Mouse (Mus musculus) cerebellum, adult 8-10 months (tissue): ENCODE measurements around the gene Gpr21.
"Not testable (repeated sequence)": the region's sequence is repeated elsewhere in the genome, so short reads cannot be mapped to it uniquely, and the experiment has no call there.

Source experiments
- DNase-seq: peaks from one replicate; pipeline ENCODE4 v3.0.0; 2022

Gpr21 gene

DNA sequence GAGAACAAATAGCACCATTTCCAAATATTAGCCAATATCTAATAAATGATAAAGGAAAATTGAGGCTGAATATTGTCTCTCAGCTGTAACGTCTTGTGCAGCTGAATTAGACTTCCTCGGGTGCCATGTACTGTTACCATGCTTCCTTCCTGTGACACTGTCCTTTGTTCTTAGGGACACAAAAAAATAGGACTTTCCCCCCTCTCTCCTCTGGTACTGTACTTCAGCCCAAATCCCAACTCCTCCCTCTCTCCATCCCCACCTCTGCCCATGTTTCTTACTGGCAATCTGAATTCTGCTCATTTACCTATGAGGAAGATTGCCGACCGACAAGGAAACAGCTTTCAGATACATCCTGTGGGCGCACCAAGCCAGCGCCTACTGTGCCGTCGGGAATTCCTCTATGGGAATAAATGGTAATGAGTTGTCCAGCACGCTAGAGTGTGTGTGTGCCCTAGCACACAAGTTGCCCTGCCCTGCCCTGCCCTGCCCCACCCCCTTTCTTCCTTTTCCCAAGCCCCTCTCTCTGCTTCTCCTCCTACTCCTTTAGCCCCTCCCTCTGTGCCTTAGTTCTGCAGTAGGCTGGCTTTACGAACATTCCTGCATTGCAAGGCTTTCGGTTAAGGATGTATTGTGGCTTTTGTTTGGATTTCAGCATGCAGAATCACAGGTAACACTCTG lies at the start of gene Gpr21:
Gene Gpr21, plus strand, starts transcription at position 303 of the 681 bp plus-strand sequence.
- DNase-seq = no peak

DNA sequence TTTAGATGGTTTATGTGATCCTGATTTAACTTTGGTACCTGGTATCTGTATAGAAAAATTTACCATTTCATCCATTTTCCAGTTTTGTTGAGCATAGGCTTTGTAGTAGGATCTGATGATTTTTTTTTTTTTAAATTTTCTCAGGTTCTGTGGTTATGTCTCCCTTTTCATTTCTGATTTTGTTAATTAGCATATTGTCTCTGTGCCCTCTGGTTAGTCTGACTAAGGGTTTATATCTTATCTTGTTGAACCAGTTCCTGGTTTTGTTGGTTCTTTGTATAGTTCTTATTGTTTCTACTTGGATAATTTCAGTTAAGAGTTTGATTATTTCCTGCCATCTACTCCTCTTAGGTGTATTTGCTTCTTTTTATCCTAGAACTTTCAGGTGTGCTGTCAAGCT lies 36.6 kb upstream of the Gpr21 start:
- no peak for DNase-seq

DNA sequence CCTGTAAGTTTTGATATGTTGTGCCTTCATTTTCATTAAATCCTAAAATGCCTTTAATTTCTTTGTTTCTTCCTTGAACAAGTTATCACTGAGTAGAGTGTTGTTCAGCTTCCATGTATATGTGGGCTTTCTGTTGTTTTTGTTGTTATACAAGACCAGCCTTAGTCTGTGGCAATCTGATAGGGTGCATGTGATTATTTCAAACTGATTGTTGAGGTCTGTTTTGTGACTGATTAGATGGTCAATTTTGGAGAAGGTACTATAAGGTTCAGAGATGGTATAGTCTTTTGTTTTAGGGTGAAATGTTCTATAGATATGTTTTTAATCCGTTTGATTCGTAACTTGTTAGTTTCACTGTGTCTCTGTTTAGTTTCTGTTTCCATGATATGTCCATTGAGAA lies 36.1 kb upstream of the Gpr21 start:
- DNase-seq = no peak

DNA sequence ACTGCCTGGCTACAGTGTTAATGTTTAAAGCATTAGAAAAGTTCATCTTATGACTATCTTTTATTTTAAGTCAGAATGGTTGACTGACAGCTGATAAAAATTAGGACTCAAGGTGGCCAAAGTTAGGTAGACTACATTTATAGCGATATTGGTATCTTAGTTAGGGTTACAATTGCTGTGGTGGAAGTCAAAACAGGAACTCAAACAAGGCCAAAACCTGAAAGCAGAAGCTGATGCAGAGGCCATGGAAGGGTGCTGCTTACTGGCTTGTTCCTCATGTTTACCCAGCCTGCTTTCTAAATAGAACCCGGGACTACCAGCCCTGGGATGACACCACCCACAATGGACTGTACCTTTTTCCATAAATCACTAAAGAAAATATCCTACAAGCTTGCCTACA lies 32.0 kb upstream of the Gpr21 start:
- DNase-seq = no peak

DNA sequence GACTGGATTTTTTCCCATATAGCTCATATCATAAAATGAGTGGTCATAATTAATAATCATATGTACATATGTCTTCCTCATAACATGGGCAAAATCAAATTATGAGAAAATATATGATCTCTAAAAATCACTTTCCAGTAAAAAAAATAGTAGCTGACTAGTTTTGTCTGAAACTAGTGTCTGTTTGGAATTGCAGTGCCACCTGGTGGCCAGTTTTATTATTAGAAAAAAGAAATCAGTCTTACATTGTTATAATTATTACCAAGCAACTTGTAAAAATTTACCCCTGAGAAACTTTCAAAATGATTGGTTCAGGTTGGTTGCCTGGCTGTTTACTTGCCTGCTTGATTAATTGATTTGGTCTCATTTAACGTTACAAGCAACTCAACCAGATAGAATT lies 30.8 kb upstream of the Gpr21 start:
- DNase-seq = peak; percentile 29

DNA sequence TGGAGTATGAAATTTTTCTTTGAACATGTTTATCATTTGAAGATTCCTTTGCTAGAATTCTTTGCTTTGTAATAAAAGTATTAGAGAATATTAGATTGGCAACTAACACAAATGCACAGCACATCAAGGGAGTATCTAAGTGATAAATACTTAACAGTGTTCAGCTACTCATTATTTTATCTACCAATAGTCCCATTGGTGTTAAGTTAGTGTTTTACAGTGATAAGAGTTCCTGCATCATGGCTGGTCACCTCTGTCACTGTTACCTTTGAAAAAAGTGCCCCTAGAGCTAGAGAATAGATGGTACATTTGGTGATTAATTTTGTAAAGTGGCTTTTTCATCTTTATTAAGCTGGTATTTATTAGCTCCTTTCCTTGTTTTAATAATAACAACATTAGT lies 29.7 kb upstream of the Gpr21 start:
- DNase-seq = no peak

DNA sequence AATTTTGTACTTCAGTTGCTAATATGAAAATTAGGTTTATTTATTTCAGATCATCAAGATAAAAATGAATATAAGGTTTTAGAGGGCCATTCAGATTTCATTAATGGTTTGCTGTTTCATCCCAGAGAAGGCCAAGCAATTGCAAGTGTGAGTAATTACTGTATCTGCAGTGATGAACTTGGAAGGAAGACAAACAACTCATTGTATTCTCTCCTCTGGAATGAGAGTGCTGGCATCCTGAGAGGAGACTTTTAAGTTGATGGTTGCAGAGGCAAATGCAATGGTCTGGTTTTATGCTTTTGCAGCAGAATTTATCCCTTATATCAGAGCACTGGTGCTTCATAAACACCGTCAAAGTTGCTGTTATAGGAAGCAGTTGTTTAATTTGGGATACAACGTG lies 27.2 kb upstream of the Gpr21 start:
- no peak for DNase-seq

DNA sequence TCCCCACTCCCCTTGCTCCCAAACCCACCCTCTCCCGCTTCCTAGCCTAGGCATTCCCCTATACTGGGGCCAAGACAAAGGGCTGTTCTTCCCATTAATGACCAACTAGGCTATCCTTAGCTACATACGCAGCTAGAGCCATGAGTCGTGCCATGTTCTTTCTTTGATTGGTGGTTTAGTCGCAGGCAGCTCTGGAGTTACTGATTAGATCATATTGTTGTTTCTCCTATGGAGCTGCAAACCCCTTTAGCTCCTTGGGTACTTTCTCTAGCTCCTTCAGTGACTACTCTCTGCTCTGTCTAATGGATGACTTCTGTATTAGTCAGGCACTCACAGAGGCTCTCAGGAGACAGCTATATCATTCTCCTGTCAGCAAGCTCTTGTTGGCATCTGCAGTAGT lies 18.8 kb upstream of the Gpr21 start:
- no peak for DNase-seq

DNA sequence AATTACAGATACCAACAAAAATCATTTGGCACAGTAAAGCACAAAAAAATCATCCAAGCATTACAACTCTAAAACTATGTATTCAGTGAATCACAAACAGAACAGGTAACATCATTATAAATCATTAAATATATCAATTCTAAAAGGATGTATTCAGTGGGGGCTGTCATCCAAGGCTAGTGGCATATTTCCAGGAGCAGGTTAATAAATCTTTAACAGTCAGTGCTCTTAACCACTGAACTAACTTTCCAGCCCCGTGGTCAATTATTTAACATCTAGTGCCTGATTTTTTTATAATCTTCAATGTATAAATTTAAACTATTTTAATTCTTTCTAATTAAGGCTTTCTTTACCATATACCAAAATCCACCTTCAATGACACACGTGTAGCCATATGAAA lies 10.3 kb upstream of the Gpr21 start:
- DNase-seq = not testable (repeated sequence)

DNA sequence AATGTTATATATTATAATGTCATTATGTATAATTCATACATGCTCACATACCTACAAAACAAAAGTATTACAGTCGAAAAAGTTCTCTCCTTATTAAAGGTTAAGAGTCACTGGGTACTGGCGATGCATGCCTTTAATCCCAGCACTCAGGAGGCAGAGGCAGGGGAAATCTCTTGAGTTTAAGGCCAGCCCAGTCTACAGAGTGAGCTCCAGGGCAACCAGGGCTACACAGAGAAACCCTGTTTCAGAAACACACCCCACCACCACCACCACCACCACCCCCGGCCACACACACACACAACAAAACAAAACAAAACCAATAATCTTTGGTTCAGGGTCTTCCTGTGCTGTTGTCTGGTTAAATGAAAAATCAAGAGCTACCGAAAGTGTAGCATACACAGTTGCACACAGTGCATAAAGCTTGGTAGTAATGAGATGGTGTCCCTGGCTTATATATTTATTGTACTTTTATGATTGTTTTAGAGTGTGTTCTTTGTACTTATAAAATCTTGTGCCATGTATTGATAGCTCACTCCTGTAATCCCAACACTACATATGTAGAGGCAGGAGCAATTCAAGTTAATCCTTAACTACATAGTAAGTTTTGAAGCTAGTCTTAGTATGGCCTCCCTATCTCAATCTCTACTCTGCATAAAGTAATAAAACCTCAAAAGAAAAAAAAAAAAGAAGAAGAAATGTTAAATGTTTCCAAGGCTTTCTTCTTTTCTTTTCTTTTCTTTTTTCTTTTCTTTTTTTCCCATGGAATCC lies 4.8 kb upstream of the Gpr21 start:
- DNase-seq = no peak

DNA sequence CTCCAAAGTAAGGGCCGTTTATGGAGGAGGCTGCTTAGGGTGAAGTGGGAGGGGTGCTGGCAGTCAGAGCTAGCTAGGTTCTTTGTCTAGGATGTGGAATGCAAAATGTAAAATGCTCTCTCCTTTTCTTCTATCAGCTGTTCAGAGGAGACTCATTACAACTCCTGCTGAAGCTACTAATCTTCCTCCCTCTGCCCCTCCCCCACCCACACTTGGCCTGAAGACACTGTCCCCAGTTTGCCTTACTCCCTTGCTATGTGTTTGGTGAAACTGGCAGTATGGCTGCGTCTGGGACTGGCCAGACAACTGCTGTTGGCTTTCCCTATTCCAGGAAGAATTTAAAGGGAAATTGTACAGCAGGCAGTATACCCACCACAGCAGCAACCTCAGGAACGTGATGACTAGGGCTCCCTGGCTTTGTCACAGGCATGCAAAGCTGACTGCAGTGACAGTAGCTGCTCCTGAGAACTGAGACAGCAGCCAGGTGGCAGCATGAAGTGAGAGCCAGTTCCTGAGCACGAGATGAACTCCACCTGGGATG lies 860 bp downstream of the Gpr21 start:
- DNase-seq = peak; percentile 56

DNA sequence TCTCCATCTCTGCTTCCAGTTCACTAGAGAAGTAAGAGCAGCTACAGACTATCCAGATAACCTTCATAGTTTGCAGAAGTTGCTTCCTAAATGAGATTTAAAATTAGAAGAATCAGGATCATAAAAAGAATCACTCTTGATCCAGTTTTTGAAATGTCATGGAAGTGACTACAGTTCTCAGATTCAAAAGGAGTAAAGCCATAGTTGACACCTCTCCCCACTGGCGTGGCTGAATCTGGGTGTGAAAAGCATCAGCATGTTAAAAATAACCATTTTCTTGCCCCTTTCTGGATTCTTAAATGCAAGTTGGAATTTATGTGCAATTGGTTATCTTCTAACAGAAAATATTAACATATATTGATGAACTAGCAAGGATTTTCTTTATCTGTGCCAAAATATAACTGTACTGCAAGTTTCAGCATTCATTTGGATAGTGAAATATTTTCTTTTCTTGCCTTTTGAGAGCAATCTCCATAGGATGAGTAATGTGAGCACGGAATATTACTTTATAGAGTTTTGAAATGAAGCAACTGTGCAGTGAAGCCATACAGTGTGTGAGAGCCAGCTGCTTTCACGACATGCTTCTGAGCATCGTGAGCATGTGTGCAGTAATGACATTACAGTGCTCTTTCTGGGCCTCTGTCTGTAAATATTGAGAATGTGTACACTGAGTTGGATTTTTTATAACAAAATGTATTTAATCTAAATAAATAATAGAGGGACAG lies 2.6 kb downstream of the Gpr21 start:
- no peak for DNase-seq

DNA sequence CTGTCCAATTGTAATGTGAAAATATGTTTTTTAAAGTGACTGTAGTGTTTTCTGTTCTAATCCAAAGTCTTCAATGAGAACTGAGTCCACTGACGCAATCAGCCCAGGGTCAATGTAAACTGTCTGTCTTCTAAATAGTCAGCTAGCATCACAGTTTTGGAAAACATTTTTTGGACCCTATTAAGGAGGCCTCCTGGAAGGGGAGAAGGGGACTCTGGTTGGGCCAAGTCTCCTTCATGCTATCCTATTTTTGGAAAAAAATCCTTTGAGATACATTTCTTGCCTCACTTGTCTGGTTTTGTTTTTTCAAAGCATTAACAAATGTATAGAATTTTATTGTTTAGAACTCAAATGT lies 3.1 kb downstream of the Gpr21 start:
- DNase-seq = no peak

DNA sequence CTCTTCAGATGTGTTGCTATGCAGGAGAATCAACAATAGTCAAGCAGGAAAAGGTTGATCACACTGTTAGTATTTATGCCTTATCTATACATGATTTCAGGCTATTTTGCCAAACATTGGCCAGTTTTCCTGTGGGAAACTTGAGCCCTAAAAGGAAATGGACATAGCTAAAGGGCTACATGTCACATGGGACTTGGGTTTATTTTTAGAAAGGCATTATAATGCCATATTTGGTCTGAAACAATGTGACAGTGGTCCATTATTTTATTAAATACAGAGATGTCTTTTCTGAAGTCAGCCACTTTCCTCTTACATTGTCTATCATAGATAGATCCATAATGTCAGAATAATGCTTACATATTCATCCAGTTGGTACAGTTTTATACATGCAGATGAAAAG lies 11.5 kb downstream of the Gpr21 start:
- no peak for DNase-seq

DNA sequence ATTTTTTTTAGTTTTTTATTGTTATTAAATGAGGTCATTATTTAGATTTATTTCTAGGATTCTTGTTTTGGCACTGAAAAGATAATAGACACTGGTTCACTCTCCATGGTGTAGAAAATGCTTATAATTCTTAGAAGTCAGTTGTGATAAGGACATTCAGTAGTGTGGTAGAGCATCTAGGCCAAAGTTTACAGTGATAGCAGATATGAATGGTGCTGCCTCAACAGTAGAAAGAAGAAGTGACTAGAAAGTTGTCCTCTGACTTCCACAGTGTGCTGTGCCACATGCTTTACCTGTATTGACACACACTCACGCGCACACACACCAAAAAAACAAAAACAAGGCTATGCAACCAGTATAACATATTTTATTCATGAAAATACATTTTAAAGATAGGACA lies 13.3 kb downstream of the Gpr21 start:
- no peak for DNase-seq

DNA sequence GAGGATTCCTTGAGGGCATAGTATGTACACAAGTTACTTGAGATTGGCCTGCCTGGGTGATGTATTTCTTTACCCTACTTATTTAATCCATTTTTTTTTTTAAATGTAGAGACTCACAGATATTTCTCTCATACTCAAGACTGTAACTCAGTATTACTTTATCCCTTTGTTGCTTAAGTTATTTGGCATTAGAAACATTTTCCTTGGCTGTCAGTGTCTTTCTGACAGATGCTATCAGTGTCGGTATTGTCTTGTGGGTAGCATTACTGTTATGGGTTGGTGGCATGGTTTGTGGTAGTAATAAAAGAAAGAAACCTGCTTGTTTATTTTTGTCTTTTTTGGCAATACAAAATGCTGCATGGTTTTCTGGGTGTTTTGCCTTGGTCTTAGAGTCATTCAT lies 14.6 kb downstream of the Gpr21 start:
- no peak for DNase-seq

DNA sequence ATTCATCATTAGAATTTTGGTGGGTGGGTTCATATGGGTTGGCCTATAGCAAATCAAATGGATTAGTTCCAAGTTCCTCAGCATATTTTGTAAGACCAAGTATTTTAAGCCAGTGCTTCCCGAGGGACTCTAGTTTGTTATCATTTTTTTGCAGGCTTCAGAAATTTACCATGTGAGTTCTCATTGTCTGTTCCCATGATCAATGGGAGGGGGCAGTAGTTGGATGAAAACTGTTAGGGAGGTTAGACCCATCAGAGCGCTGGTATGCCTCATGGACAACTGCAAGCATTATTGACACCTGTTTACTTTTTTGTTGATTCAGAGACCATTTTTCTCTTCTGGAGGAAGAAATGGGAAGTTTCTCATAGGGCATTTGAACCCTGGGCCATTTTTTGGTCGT lies 15.5 kb downstream of the Gpr21 start:
- DNase-seq = no peak

DNA sequence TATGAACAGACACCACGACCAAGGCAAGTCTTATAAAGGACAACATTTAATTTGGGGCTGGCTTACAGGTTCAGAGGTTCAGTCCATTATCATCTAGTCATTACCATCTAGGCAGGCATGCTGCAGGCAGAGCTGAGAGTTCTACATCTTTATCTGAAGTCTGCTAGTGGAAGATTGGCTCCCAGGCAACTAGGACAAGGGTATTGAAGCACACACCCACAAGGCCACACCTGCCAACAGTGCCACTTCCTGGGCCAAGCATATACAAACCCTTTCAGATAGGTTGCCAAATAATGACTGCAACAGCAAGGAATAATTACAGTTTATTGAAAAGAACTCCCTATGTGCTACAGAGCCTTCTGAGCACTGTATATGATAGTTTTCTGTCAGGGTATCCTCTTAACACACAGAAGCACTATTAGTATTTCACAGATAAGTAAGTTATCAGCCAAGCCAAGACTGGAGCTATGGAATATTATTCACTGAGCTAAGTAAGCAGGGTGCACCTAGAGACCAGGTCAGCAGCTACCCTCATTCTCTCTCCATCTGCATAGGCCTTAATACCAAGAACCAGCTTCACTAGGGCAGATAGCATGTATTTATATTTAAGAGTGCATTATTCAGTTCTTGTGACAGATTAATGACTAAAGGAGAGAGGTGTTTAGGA lies 33.3 kb downstream of the Gpr21 start:
- DNase-seq = peak; percentile 23

DNA sequence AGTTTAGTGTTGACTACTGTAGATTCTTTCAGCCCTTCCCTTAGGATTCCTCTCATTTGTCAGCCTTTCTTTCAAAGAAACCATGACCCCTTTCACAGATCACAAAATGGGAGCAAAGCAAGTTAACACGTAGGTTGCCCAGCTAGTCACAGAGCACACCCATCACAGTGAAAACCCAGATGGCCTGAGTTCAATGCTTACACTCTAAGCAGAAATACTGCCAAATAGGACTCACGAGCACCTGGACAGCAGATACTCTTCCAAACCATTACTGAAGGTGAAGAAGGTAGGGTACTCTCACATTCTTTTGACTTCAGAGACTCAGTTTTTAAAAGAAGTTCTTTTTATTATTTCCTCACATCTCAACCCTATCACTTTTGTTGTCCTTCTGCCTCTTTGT lies 40.2 kb downstream of the Gpr21 start:
- no peak for DNase-seq

DNA sequence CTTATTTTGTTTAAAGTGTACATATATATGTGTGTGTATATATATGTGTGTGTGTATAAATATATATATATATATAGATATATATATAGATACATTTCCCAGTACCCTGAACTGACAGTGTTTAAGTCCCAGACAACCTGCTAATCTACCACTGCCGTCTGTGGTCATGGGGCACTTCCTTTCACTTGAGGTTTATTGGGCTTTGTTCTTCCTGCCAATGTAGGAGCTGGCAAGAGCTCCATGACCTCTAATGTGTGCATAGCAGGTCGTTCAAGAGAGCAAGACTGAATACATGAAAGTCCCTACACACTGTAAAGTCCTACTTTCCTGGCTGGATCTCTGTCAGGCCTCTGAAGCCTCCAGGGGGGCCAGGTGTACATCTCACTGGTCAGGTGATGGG lies 49.4 kb downstream of the Gpr21 start:
- DNase-seq = no peak

DNA sequence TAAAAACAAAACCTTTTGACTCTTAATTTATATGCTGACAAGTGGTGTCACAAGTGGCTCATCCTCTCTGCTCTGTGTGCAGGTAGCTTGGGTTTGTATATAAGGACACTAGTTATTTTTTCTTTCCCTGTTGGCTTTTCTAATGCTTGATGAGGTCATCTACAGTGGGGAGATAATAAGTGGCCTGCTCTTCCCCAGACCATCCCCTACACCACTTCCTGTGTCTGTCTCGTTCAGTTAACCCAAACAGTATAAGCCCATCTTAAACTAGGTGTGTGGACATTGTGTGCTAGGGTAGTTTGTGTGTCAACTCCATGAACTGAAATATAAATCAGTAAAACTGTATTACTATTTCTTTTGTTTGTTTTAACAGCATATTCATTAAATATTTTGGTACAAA lies 49.9 kb downstream of the Gpr21 start:
- no peak for DNase-seq

DNA sequence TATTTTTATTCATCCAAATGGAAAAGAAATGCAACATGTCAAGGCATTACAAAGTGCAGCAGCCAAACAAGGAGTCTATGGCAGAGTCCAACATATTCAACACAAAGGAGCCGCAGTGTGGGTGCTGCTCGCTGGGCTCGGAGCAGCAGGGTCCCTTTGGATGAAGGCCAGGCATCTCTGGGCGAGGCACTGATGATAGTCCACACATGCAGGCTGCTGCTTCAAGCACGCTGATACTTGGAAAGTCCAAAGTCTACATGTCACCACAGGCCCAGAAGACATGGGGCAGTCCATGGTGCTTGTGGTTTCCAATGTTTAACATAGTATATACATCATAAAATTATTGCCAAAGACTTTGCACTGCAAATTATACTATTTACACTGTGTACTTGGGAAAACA lies 53.8 kb downstream of the Gpr21 start:
- no peak for DNase-seq
